Comparison of ENCODE assay signal across 11 mouse cellular contexts in genomic region chr10:45473143-45473484, GRCm38 (mm10). TPM values are rescaled to one million over a fixed set of nuclear protein-coding genes. Genes with fewer than 3 reads are reported as not detected.
DNase-seq lines count a peak whose midpoint lies in the region; ATAC-seq and TF ChIP-seq lines count a peak whose summit lies in the region.
"Had no signal": no experiment of that assay in that cellular context is flagged by ENCODE, and none has a peak within 500 bp of the region (broad histone marks: within the 10 kb centered on the region; RNA-seq: fewer than 3 reads in every experiment).

No protein-coding gene starts in this region.

- H3K4me2 ChIP-seq in lung, embryonic 15.5 days: peak overlapping the region; percentile 20; the same call in 1 of the 2 replicates
- H3K4me2 ChIP-seq in lung, postnatal 0 days (replicated peaks; ENCODE audit: low read depth, low read length): no peak overlapping the region
- peak overlapping the region; percentile 46; the same call in 1 of the 2 replicates for H3K4me2 ChIP-seq in hindbrain, postnatal 0 days (ENCODE audit: low read depth, low read length)
- H3K4me2 ChIP-seq in neural tube, embryonic 11.5 days (ENCODE audit: low read depth): peak overlapping the region; percentile 21; the same call in 1 of the 2 replicates

- H3K4me3 ChIP-seq in erythroblast, embryonic 14.5 days (replicated peaks): peak overlapping the region; percentile 62
- H3K4me3 ChIP-seq in lung, embryonic 15.5 days: no peak overlapping the region
- no peak overlapping the region for H3K4me3 ChIP-seq in lung, postnatal 0 days (ENCODE audit: low read depth, low read length)
- no peak overlapping the region; the same call in 1 of the 2 replicates for H3K4me3 ChIP-seq in hindbrain, postnatal 0 days (ENCODE audit: low read length)
- no peak overlapping the region for H3K4me3 ChIP-seq in neural tube, embryonic 11.5 days (ENCODE audit: low read depth, low read length)

- DNase-seq in lung, postnatal 0 days (ENCODE audit: low spot score): no peak
- DNase-seq in hindbrain, postnatal 0 days (ENCODE audit: low spot score): no peak
- peak; percentile 20 for DNase-seq in neural tube, embryonic 11.5 days (ENCODE audit: low spot score)
- DNase-seq in kidney, postnatal 25 days: no peak
- DNase-seq in B cell, adult 2 months: no peak
- DNase-seq: cerebellum, adult 18-20 months; layer of hippocampus, postnatal 36 days had no signal

- H3K36me3 ChIP-seq in erythroblast, embryonic 14.5 days (ENCODE audit: control insufficient read depth): no peaks in the 10 kb centered on the region
- no peaks in the 10 kb centered on the region for H3K36me3 ChIP-seq in lung, embryonic 15.5 days
- H3K36me3 ChIP-seq in lung, postnatal 0 days (ENCODE audit: insufficient read depth, low read length): no peaks in the 10 kb centered on the region
- no peaks in the 10 kb centered on the region for H3K36me3 ChIP-seq in hindbrain, postnatal 0 days (ENCODE audit: insufficient read depth, low read length)
- H3K36me3 ChIP-seq in neural tube, embryonic 11.5 days (ENCODE audit: control insufficient read depth, insufficient read depth, low read length): no peaks in the 10 kb centered on the region

- H3K9ac ChIP-seq in lung, embryonic 15.5 days: no peak overlapping the region
- H3K9ac ChIP-seq in lung, postnatal 0 days (replicated peaks; ENCODE audit: low read depth): no peak overlapping the region
- no peak overlapping the region for H3K9ac ChIP-seq in hindbrain, postnatal 0 days (replicated peaks; ENCODE audit: low read length)
- H3K9ac ChIP-seq in neural tube, embryonic 11.5 days (ENCODE audit: low read length): no peak overlapping the region

- no peak for TF ChIP-seq EP300 in lung, postnatal 0 days (IDR thresholded peaks at IDR 0.05)

- no peak for TF ChIP-seq CTCF in lung, postnatal 0 days (IDR thresholded peaks at IDR 0.05)
- no peak for TF ChIP-seq CTCF in hindbrain, postnatal 0 days (IDR thresholded peaks at IDR 0.05; ENCODE audit: low read depth)

- H3K27me3 ChIP-seq in erythroblast, embryonic 14.5 days (ENCODE audit: control insufficient read depth): peaks cover 9% of the 10 kb centered on the region
- H3K27me3 ChIP-seq in lung, embryonic 15.5 days: peaks cover 47% of the 10 kb centered on the region
- H3K27me3 ChIP-seq in lung, postnatal 0 days (replicated peaks; ENCODE audit: insufficient read depth, low read length): peaks cover 6% of the 10 kb centered on the region; the same call in 1 of the 2 replicates
- peaks cover 4% of the 10 kb centered on the region; the same call in 1 of the 2 replicates for H3K27me3 ChIP-seq in hindbrain, postnatal 0 days (ENCODE audit: insufficient read depth, low read length)
- H3K27me3 ChIP-seq in neural tube, embryonic 11.5 days (ENCODE audit: control insufficient read depth, insufficient read depth, low read length): no peaks in the 10 kb centered on the region

- WGBS in lung, embryonic 15.5 days: 4% methylated on average over 5 of the region's 5 CpGs
- 7% methylated on average over 5 of the region's 5 CpGs for WGBS in lung, postnatal 0 days
- WGBS in hindbrain, postnatal 0 days: 23% methylated on average over 5 of the region's 5 CpGs
- 6% methylated on average over 5 of the region's 5 CpGs for WGBS in neural tube, embryonic 11.5 days

- H3K9me3 ChIP-seq in erythroblast, embryonic 14.5 days (ENCODE audit: control insufficient read depth, low read length): no peaks in the 10 kb centered on the region
- H3K9me3 ChIP-seq in lung, embryonic 15.5 days: no peaks in the 10 kb centered on the region
- H3K9me3 ChIP-seq in lung, postnatal 0 days (ENCODE audit: low read length): no peaks in the 10 kb centered on the region
- H3K9me3 ChIP-seq in hindbrain, postnatal 0 days (ENCODE audit: low read length): no peaks in the 10 kb centered on the region
- no peaks in the 10 kb centered on the region for H3K9me3 ChIP-seq in neural tube, embryonic 11.5 days (ENCODE audit: control insufficient read depth, low read length)

- H3K27ac ChIP-seq in lung, embryonic 15.5 days: no peak overlapping the region
- no peak overlapping the region for H3K27ac ChIP-seq in lung, postnatal 0 days (ENCODE audit: low read length)
- no peak overlapping the region for H3K27ac ChIP-seq in hindbrain, postnatal 0 days
- H3K27ac ChIP-seq in neural tube, embryonic 11.5 days (ENCODE audit: low read depth, low read length): no peak overlapping the region
- H3K27ac ChIP-seq: macrophage had no signal

- no peak for ATAC-seq in erythroblast, adult 5-6 weeks (replicated peaks; ENCODE audit: low FRiP score, poor library complexity, severe bottlenecking)
- ATAC-seq in lung, embryonic 15.5 days (ENCODE audit: borderline replicate concordance, extremely low read depth, low FRiP score, low TSS enrichment): no peak
- no peak for ATAC-seq in lung, postnatal 0 days
- no peak for ATAC-seq in hindbrain, postnatal 0 days
- no peak for ATAC-seq in neural tube, embryonic 11.5 days (ENCODE audit: insufficient read depth, low FRiP score, low TSS enrichment)

- H3K4me1 ChIP-seq in erythroblast, embryonic 14.5 days (ENCODE audit: control insufficient read depth): peaks cover 34% of the 10 kb centered on the region
- H3K4me1 ChIP-seq in lung, embryonic 15.5 days: peaks cover 6% of the 10 kb centered on the region; the same call in 1 of the 2 replicates
- no peaks in the 10 kb centered on the region for H3K4me1 ChIP-seq in lung, postnatal 0 days (ENCODE audit: insufficient read depth, low read depth, low read length)
- no peaks in the 10 kb centered on the region for H3K4me1 ChIP-seq in hindbrain, postnatal 0 days (ENCODE audit: insufficient read depth, low read length)
- peaks cover 15% of the 10 kb centered on the region for H3K4me1 ChIP-seq in neural tube, embryonic 11.5 days (ENCODE audit: control insufficient read depth, insufficient read depth, low read length)

RNA-seq across cellular contexts. Expression of gene Lin28b, which starts 13.1 kb away (rescaled TPM):
- 0.16 and 0.18 TPM in 2 replicates for polyA plus RNA-seq in erythroblast, embryonic 14.5 days (2012)
- not detected in 2 replicates for total RNA-seq in erythroblast, adult 5-6 weeks (2015; ENCODE audit: low replicate concordance)
- not detected in 2 replicates for total RNA-seq in erythroblast, adult 5-6 weeks (2017; ENCODE audit: low replicate concordance)
- 0.72 and 0.92 TPM in 2 replicates for polyA plus RNA-seq in lung, embryonic 15.5 days (2015; fragmentation: Nextera tagmentation; extraction: Ambion mirVana)
- 0.05 and 0.12 TPM in 2 replicates for polyA plus RNA-seq in lung, postnatal 0 days (2015; fragmentation: Nextera tagmentation; extraction: Ambion mirVana)
- total RNA-seq in hindbrain, postnatal 0 days (2014; rRNA removed): 6.7 and 8.0 TPM in 2 replicates
- 3.6 and 4.5 TPM in 2 replicates for polyA plus RNA-seq in hindbrain, postnatal 0 days (2015; fragmentation: Nextera tagmentation; extraction: Ambion mirVana)
- polyA plus RNA-seq in neural tube, embryonic 11.5 days (2014; fragmentation: Nextera tagmentation; extraction: Ambion mirVana): 14.7 and 15.5 TPM in 2 replicates
- polyA plus RNA-seq: macrophage had no signal
